In genomic region chr1:171183620-171184019, GRCm38 (mm10) we compare ENCODE assay signal across 10 mouse cellular contexts. TPM values are rescaled to one million over a fixed set of nuclear protein-coding genes. Genes with fewer than 3 reads are reported as not detected.
DNase-seq lines count a peak whose midpoint lies in the region; ATAC-seq and TF ChIP-seq lines count a peak whose summit lies in the region.
"Had no signal": no experiment of that assay in that cellular context is flagged by ENCODE, and none has a peak within 500 bp of the region (broad histone marks: within the 10 kb centered on the region; RNA-seq: fewer than 3 reads in every experiment).

No protein-coding gene starts in this region.

- no peak overlapping the region for H3K4me2 ChIP-seq in hindbrain, postnatal 0 days (ENCODE audit: low read depth, low read length)
- H3K4me2 ChIP-seq in CH12.LX (ENCODE audit: insufficient read depth, low read depth, poor library complexity, severe bottlenecking): peak overlapping the region; percentile 2; the same call in 1 of the 2 replicates
- H3K4me2 ChIP-seq: limb, embryonic 12.5 days had no signal

- no peak for DNase-seq in hindbrain, embryonic 10.5 days (ENCODE audit: low spot score)
- DNase-seq in hindbrain, postnatal 0 days (ENCODE audit: low spot score): no peak
- peak; percentile 31 for DNase-seq in CH12.LX (ENCODE audit: extremely low read depth)
- peak; percentile 74 to 78 for DNase-seq in heart, adult 9 months (ENCODE audit: low spot score in 2 of 2)
- peak; percentile 57 for DNase-seq in kidney, postnatal 10 days
- no peak for DNase-seq in forebrain, embryonic 10.5 days (ENCODE audit: extremely low spot score, low spot score)
- DNase-seq in embryo, embryonic 9.5 days (ENCODE audit: extremely low spot score): no peak
- no peak for DNase-seq in MN1 (ENCODE audit: low spot score)
- DNase-seq: embryo, embryonic 11 days had no signal

- 0 out of 2 replicates have a peak, but pooled peaks cover 3% of the 10 kb centered on the region for H3K27me3 ChIP-seq in hindbrain, embryonic 10.5 days (ENCODE audit: insufficient read depth, poor library complexity, severe bottlenecking)
- no peaks in the 10 kb centered on the region for H3K27me3 ChIP-seq in hindbrain, postnatal 0 days (ENCODE audit: insufficient read depth, low read length)
- H3K27me3 ChIP-seq in CH12.LX (replicated peaks): no peaks in the 10 kb centered on the region
- H3K27me3 ChIP-seq in forebrain, embryonic 10.5 days (ENCODE audit: poor library complexity, severe bottlenecking): no peaks in the 10 kb centered on the region
- H3K27me3 ChIP-seq: limb, embryonic 12.5 days had no signal

- H3K79me2 ChIP-seq in CH12.LX (replicated peaks; ENCODE audit: control insufficient read depth, extremely low read depth, insufficient read depth, poor library complexity, severe bottlenecking): no peaks in the 10 kb centered on the region

- peaks cover 29% of the 10 kb centered on the region for H3K4me1 ChIP-seq in hindbrain, embryonic 10.5 days (replicated peaks)
- peaks cover 6% of the 10 kb centered on the region; the same call in 1 of the 2 replicates for H3K4me1 ChIP-seq in hindbrain, postnatal 0 days (ENCODE audit: insufficient read depth, low read length)
- H3K4me1 ChIP-seq in CH12.LX (ENCODE audit: control insufficient read depth in 1 of 2, insufficient read depth in 2 of 2): peaks cover 8 to 15% of the 10 kb centered on the region in 2 experiments
- peaks cover 26% of the 10 kb centered on the region for H3K4me1 ChIP-seq in forebrain, embryonic 10.5 days

- no peaks in the 10 kb centered on the region for H3K9me3 ChIP-seq in hindbrain, embryonic 10.5 days
- no peaks in the 10 kb centered on the region for H3K9me3 ChIP-seq in hindbrain, postnatal 0 days (ENCODE audit: low read length)
- H3K9me3 ChIP-seq in CH12.LX (replicated peaks; ENCODE audit: low read length): no peaks in the 10 kb centered on the region
- H3K9me3 ChIP-seq in forebrain, embryonic 10.5 days: no peaks in the 10 kb centered on the region
- H3K9me3 ChIP-seq: limb, embryonic 12.5 days had no signal

- 76% methylated on average over 3 of the region's 3 CpGs for WGBS in hindbrain, embryonic 10.5 days
- 67% methylated on average over 3 of the region's 3 CpGs for WGBS in hindbrain, postnatal 0 days
- WGBS in forebrain, embryonic 10.5 days: 83% methylated on average over 3 of the region's 3 CpGs

- TF ChIP-seq EP300 in CH12.LX (IDR thresholded peaks at IDR 0.05; ENCODE audit: low read length): no peak

- no peak for ATAC-seq in hindbrain, postnatal 0 days

- in situ Hi-C loops in CH12.LX (cut with MboI; ENCODE audit: low pct_ligation_motif_present, low pct_unique_long_range_greater_than_20kb, low sequenced_read_pairs): no loop called here

- no peak overlapping the region for H3K4me3 ChIP-seq in hindbrain, embryonic 10.5 days
- H3K4me3 ChIP-seq in hindbrain, postnatal 0 days (ENCODE audit: low read length): no peak overlapping the region
- no peak overlapping the region for H3K4me3 ChIP-seq in CH12.LX (replicated peaks in 1 of 3; ENCODE audit: low read depth in 2 of 3, low read length in 2 of 3, poor library complexity in 1 of 3)
- no peak overlapping the region for H3K4me3 ChIP-seq in forebrain, embryonic 10.5 days
- H3K4me3 ChIP-seq: limb, embryonic 12.5 days had no signal

- dilution Hi-C loops in CH12.LX (cut with MboI; ENCODE audit: extremely low pct_ligation_motif_present, extremely low pct_unique_long_range_greater_than_20kb, low sequenced_read_pairs): no loop called here

- H3K9ac ChIP-seq in hindbrain, postnatal 0 days (replicated peaks; ENCODE audit: low read length): no peak overlapping the region
- no peak overlapping the region for H3K9ac ChIP-seq in CH12.LX (ENCODE audit: insufficient read depth, low read depth)
- H3K9ac ChIP-seq: limb, embryonic 12.5 days had no signal

- TF ChIP-seq RAD21 in CH12.LX (IDR thresholded peaks at IDR 0.05; ENCODE audit: low read depth, low read length): no peak

- no peaks in the 10 kb centered on the region for H3K36me3 ChIP-seq in hindbrain, embryonic 10.5 days
- H3K36me3 ChIP-seq in hindbrain, postnatal 0 days (ENCODE audit: insufficient read depth, low read length): no peaks in the 10 kb centered on the region
- H3K36me3 ChIP-seq in CH12.LX (replicated peaks in 1 of 2; ENCODE audit: control insufficient read depth in 1 of 2, insufficient read depth in 1 of 2, low read length in 1 of 2): no peaks in the 10 kb centered on the region
- no peaks in the 10 kb centered on the region for H3K36me3 ChIP-seq in forebrain, embryonic 10.5 days (replicated peaks)
- H3K36me3 ChIP-seq: limb, embryonic 12.5 days had no signal

- no peak for TF ChIP-seq POLR2A in CH12.LX (IDR thresholded peaks at IDR 0.05; ENCODE audit: low read depth, low read length)

- peak overlapping the region; percentile 12; the same call in 1 of the 2 replicates for H3K27ac ChIP-seq in hindbrain, embryonic 10.5 days
- H3K27ac ChIP-seq in hindbrain, postnatal 0 days: no peak overlapping the region
- no peak overlapping the region for H3K27ac ChIP-seq in CH12.LX (ENCODE audit: insufficient read depth, low read depth)
- no peak overlapping the region for H3K27ac ChIP-seq in forebrain, embryonic 10.5 days
- H3K27ac ChIP-seq: limb, embryonic 12.5 days had no signal

- no peak for TF ChIP-seq CTCF in hindbrain, postnatal 0 days (IDR thresholded peaks at IDR 0.05; ENCODE audit: low read depth)
- TF ChIP-seq CTCF in CH12.LX (conservative IDR thresholded peaks at IDR 0.05 in 1 of 2, IDR thresholded peaks at IDR 0.05 in 1 of 2; ENCODE audit: low read depth in 2 of 2, low read length in 2 of 2): no peak

TF ChIP-seq in CH12.LX, 34 proteins besides CTCF, POLR2A, EP300 and RAD21 (continues in another document):
- TF ChIP-seq SIN3A (IDR thresholded peaks at IDR 0.05; ENCODE audit: low read length) (no peak), GABPA (IDR thresholded peaks at IDR 0.05; ENCODE audit: insufficient replicate concordance, low read depth, low read length) (no peak), KAT2A (IDR thresholded peaks at IDR 0.05; ENCODE audit: insufficient replicate concordance, low read length) (no peak), TCF12 (IDR thresholded peaks at IDR 0.05; ENCODE audit: low read depth, low read length) (no peak), MAZ (IDR thresholded peaks at IDR 0.05; ENCODE audit: low read depth, low read length) (0 out of 2 replicates have a peak, but pooled peaks have one; percentile 10), ZC3H11A (IDR thresholded peaks at IDR 0.05; ENCODE audit: low read depth, low read length) (no peak), ETS1 (conservative IDR thresholded peaks at IDR 0.05; ENCODE audit: low read depth, low read length) (no peak), SMC3 (IDR thresholded peaks at IDR 0.05; ENCODE audit: low read depth, low read length) (no peak), MYC (IDR thresholded peaks at IDR 0.05; ENCODE audit: low read depth, low read length) (no peak), E2F4 (IDR thresholded peaks at IDR 0.05; ENCODE audit: insufficient replicate concordance, low read depth, low read length) (no peak), CHD2 (IDR thresholded peaks at IDR 0.05; ENCODE audit: low read length) (peak; percentile 34; the same call in 1 of the 2 replicates), ZMIZ1 (IDR thresholded peaks at IDR 0.05; ENCODE audit: low read depth, low read length) (no peak)

RNA-seq across cellular contexts. Expression of gene Pcp4l1, which starts 12.4 kb away (rescaled TPM):
- polyA plus RNA-seq in hindbrain, embryonic 10.5 days (2016; fragmentation: Nextera tagmentation; extraction: Ambion mirVana): 19.9 and 32.8 TPM in 2 replicates
- 19.4 and 23.5 TPM in 2 replicates for total RNA-seq in hindbrain, postnatal 0 days (2014; rRNA removed)
- polyA plus RNA-seq in hindbrain, postnatal 0 days (2015; fragmentation: Nextera tagmentation; extraction: Ambion mirVana): 53.6 and 65.6 TPM in 2 replicates
- total RNA-seq in CH12.LX (2012; rRNA removed) (not detected in 2 replicates), CH12.LX (2014; rRNA removed) (not detected in 2 replicates)
- not detected in 2 replicates for polyA plus RNA-seq in CH12.LX (2012; ENCODE audit: insufficient read length, low read depth)
- 5.4 and 7.3 TPM in 2 replicates for polyA plus RNA-seq in forebrain, embryonic 10.5 days (2016; fragmentation: Nextera tagmentation; extraction: Ambion mirVana)

RNA-seq across cellular contexts. Expression of gene Nr1i3, which starts 30.1 kb away (rescaled TPM):
- 0.21 and 0.27 TPM in 2 replicates for polyA plus RNA-seq in hindbrain, embryonic 10.5 days (2016; fragmentation: Nextera tagmentation; extraction: Ambion mirVana)
- total RNA-seq in hindbrain, postnatal 0 days (2014; rRNA removed): not detected in 2 replicates
- polyA plus RNA-seq in hindbrain, postnatal 0 days (2015; fragmentation: Nextera tagmentation; extraction: Ambion mirVana): 0.40 and 0.43 TPM in 2 replicates
- total RNA-seq in CH12.LX (2012; rRNA removed): 1.2 and 1.6 TPM in 2 replicates
- total RNA-seq in CH12.LX (2014; rRNA removed): not detected in 2 replicates
- polyA plus RNA-seq in CH12.LX (2012; ENCODE audit: insufficient read length, low read depth): 0.10 and 0.23 TPM in 2 replicates
- 0.12 and 0.24 TPM in 2 replicates for polyA plus RNA-seq in forebrain, embryonic 10.5 days (2016; fragmentation: Nextera tagmentation; extraction: Ambion mirVana)

RNA-seq across cellular contexts. Expression of gene Mpz, which starts 33.1 kb away (rescaled TPM):
- 1.3 and 1.6 TPM in 2 replicates for polyA plus RNA-seq in hindbrain, embryonic 10.5 days (2016; fragmentation: Nextera tagmentation; extraction: Ambion mirVana)
- 4.8 and 5.5 TPM in 2 replicates for total RNA-seq in hindbrain, postnatal 0 days (2014; rRNA removed)
- polyA plus RNA-seq in hindbrain, postnatal 0 days (2015; fragmentation: Nextera tagmentation; extraction: Ambion mirVana): 5.1 and 5.9 TPM in 2 replicates
- total RNA-seq in CH12.LX (2012; rRNA removed): 0.04 and 0.21 TPM in 2 replicates
- not detected in 2 replicates for total RNA-seq in CH12.LX (2014; rRNA removed)
- polyA plus RNA-seq in CH12.LX (2012; ENCODE audit: insufficient read length, low read depth): 0.26 and 0.49 TPM in 2 replicates
- 0.16 and 0.22 TPM in 2 replicates for polyA plus RNA-seq in forebrain, embryonic 10.5 days (2016; fragmentation: Nextera tagmentation; extraction: Ambion mirVana)

RNA-seq across cellular contexts. Expression of gene Sdhc, which starts 33.2 kb away (rescaled TPM):
- 295 and 301 TPM in 2 replicates for polyA plus RNA-seq in hindbrain, embryonic 10.5 days (2016; fragmentation: Nextera tagmentation; extraction: Ambion mirVana)
- 227 and 243 TPM in 2 replicates for total RNA-seq in hindbrain, postnatal 0 days (2014; rRNA removed)
- polyA plus RNA-seq in hindbrain, postnatal 0 days (2015; fragmentation: Nextera tagmentation; extraction: Ambion mirVana): 309 and 320 TPM in 2 replicates
- total RNA-seq in CH12.LX (2012; rRNA removed): 79.4 and 87.5 TPM in 2 replicates
- total RNA-seq in CH12.LX (2014; rRNA removed): 178 and 205 TPM in 2 replicates
- polyA plus RNA-seq in CH12.LX (2012; ENCODE audit: insufficient read length, low read depth): 120 and 153 TPM in 2 replicates
- 266 and 273 TPM in 2 replicates for polyA plus RNA-seq in forebrain, embryonic 10.5 days (2016; fragmentation: Nextera tagmentation; extraction: Ambion mirVana)

RNA-seq across cellular contexts. Expression of gene Tomm40l, which starts 38.7 kb away (rescaled TPM):
- 33.1 and 36.2 TPM in 2 replicates for polyA plus RNA-seq in hindbrain, embryonic 10.5 days (2016; fragmentation: Nextera tagmentation; extraction: Ambion mirVana)
- 44.2 and 53.6 TPM in 2 replicates for total RNA-seq in hindbrain, postnatal 0 days (2014; rRNA removed)
- polyA plus RNA-seq in hindbrain, postnatal 0 days (2015; fragmentation: Nextera tagmentation; extraction: Ambion mirVana): 41.1 and 45.5 TPM in 2 replicates
- total RNA-seq in CH12.LX (2012; rRNA removed): 37.1 and 37.6 TPM in 2 replicates
- 34.4 and 36.0 TPM in 2 replicates for total RNA-seq in CH12.LX (2014; rRNA removed)
- 24.7 and 32.8 TPM in 2 replicates for polyA plus RNA-seq in CH12.LX (2012; ENCODE audit: insufficient read length, low read depth)
- polyA plus RNA-seq in forebrain, embryonic 10.5 days (2016; fragmentation: Nextera tagmentation; extraction: Ambion mirVana): 31.0 and 37.2 TPM in 2 replicates

Comparison
In these comparisons a context has a peak if more than half of its experiments do, and no peak if none do; other contexts are left out.
1. DNase-seq: peak in CH12.LX (single experiment), heart, adult 9 months (2 of 2) and kidney, postnatal 10 days (single experiment); none in hindbrain, embryonic 10.5 days (single experiment), hindbrain, postnatal 0 days (single experiment), forebrain, embryonic 10.5 days (single experiment), embryo, embryonic 9.5 days (single experiment) and MN1 (single experiment).